Mouse (Mus musculus) kidney, postnatal 36 days (tissue): ENCODE measurements around the gene Daam1.
A peak's percentile ranks its signal among the peaks of the same experiment; 100 is the strongest.

ENCODE experiments used
- DNase-seq, 2 experiments: peaks; one replicate each; pipeline ENCODE4 v3.0.0; 2021 to 2022; ENCODE audit warnings: mixed read lengths in 2 of 2

Gene Daam1

GRCm38 (mm10) chr12:71973577-71973976, 142.7 kb downstream of the Daam1 start:
- no peak for DNase-seq

- no peak for DNase-seq
Observed at GRCm38 (mm10) chr12:71975626-71976025, 144.7 kb downstream of the Daam1 start.

- DNase-seq = no peak
Observed at GRCm38 (mm10) chr12:71976361-71976960, 145.6 kb downstream of the Daam1 start.

- DNase-seq = no peak
Observed at GRCm38 (mm10) chr12:71977364-71977763, 146.5 kb downstream of the Daam1 start.

- DNase-seq = no peak
Observed at GRCm38 (mm10) chr12:71978513-71979352, 147.9 kb downstream of the Daam1 start.

- no peak for DNase-seq
Observed at GRCm38 (mm10) chr12:71980166-71980565, 149.3 kb downstream of the Daam1 start.

- DNase-seq = no peak
Observed at GRCm38 (mm10) chr12:71980746-71981145, 149.9 kb downstream of the Daam1 start.

- peak in 1 of 2 experiments; percentile 43 for DNase-seq
Observed at GRCm38 (mm10) chr12:71981250-71981649, 150.4 kb downstream of the Daam1 start.

- no peak for DNase-seq
Observed at GRCm38 (mm10) chr12:71981791-71982190, 150.9 kb downstream of the Daam1 start.

- no peak for DNase-seq
Observed at GRCm38 (mm10) chr12:71983102-71983715, 152.3 kb downstream of the Daam1 start.

GRCm38 (mm10) chr12:71987161-71987560, 156.3 kb downstream of the Daam1 start:
- no peak for DNase-seq

GRCm38 (mm10) chr12:71987885-71988284, 157.0 kb downstream of the Daam1 start:
- DNase-seq = peak; percentile 28 to 66

- no peak for DNase-seq
Observed at GRCm38 (mm10) chr12:71989596-71989995, 158.7 kb downstream of the Daam1 start.

GRCm38 (mm10) chr12:71992599-71993210, 161.8 kb downstream of the Daam1 start:
- DNase-seq = peak; percentile 63 to 71

GRCm38 (mm10) chr12:71995831-71996230, 165.0 kb downstream of the Daam1 start:
- no peak for DNase-seq

GRCm38 (mm10) chr12:71996920-71997319, 166.0 kb downstream of the Daam1 start:
- no peak for DNase-seq

GRCm38 (mm10) chr12:71997364-71997763, 166.5 kb downstream of the Daam1 start:
- DNase-seq = peak; percentile 56 to 75

- peak; percentile 59 to 78 for DNase-seq
Observed at GRCm38 (mm10) chr12:71998653-71999052, 167.8 kb downstream of the Daam1 start.

GRCm38 (mm10) chr12:71999671-72000070, 168.8 kb downstream of the Daam1 start:
- DNase-seq = no peak

- DNase-seq = no peak
Observed at GRCm38 (mm10) chr12:72001811-72002210, 170.9 kb downstream of the Daam1 start.

GRCm38 (mm10) chr12:72005307-72005706, 174.4 kb downstream of the Daam1 start:
- DNase-seq = no peak

- no peak for DNase-seq
Observed at GRCm38 (mm10) chr12:72007656-72008055, 176.8 kb downstream of the Daam1 start.
